Mouse (Mus musculus): ENCODE data around the gene Abtb1. TPM values are rescaled to one million over a fixed set of nuclear protein-coding genes. Genes with fewer than 3 reads are reported as not detected.

The Abtb1 gene
- polyA plus RNA-seq (2014; fragmentation: Nextera tagmentation; extraction: Ambion mirVana) = 31.4 and 35.7 TPM in 2 replicates

GRCm38 (mm10) chr6:88841781-88842689 is at the start of gene Abtb1:
Gene Abtb1 (minus strand): TSS chr6:88841984.
- ATAC-seq (peak; percentile 94), DNase-seq (ENCODE audit: low spot score) (peak; percentile 100)
- Histone ChIP-seq H3K4me3 (ENCODE audit: low read depth, low read length) (peak within 1 kb of the TSS; percentile 74), H3K27ac (ENCODE audit: low read depth, low read length) (peak within 1 kb of the TSS; percentile 85), H3K36me3 (ENCODE audit: control insufficient read depth, insufficient read depth, low read length) (peaks cover 53% of the 10 kb centered on the region), H3K27me3 (replicated peaks; ENCODE audit: control insufficient read depth, insufficient read depth, low read length) (no peaks in the 10 kb centered on the region), H3K9ac (ENCODE audit: low read length) (peak within 1 kb of the TSS; percentile 81), H3K4me1 (ENCODE audit: control insufficient read depth, insufficient read depth, low read length) (peaks cover 5% of the 10 kb centered on the region), H3K4me2 (ENCODE audit: low read length) (peak within 1 kb of the TSS; percentile 85), H3K9me3 (replicated peaks; ENCODE audit: control insufficient read depth, low read length) (no peaks in the 10 kb centered on the region)
- WGBS = 1% methylated on average over 61 of the region's 72 CpGs

- WGBS = 87% methylated on average over 7 of the region's 7 CpGs
- Histone ChIP-seq H3K36me3 (ENCODE audit: control insufficient read depth, insufficient read depth, low read length) (peaks cover 76% of the 10 kb centered on the region), H3K4me1 (ENCODE audit: control insufficient read depth, insufficient read depth, low read length) (no peaks in the 10 kb centered on the region), H3K4me3 (ENCODE audit: low read depth, low read length) (no peak overlapping the region), H3K4me2 (ENCODE audit: low read length) (no peak overlapping the region), H3K9me3 (replicated peaks; ENCODE audit: control insufficient read depth, low read length) (no peaks in the 10 kb centered on the region), H3K27me3 (replicated peaks; ENCODE audit: control insufficient read depth, insufficient read depth, low read length) (no peaks in the 10 kb centered on the region), H3K27ac (ENCODE audit: low read depth, low read length) (no peak overlapping the region), H3K9ac (ENCODE audit: low read length) (no peak overlapping the region)
- DNase-seq (ENCODE audit: low spot score) (no peak), ATAC-seq (no peak)
Measured at GRCm38 (mm10) chr6:88890832-88891231, 49.0 kb upstream of the Abtb1 start.

- DNase-seq (ENCODE audit: low spot score) (no peak), ATAC-seq (no peak)
- WGBS = 94% methylated on average over 13 of the region's 13 CpGs
- no peaks in the 10 kb centered on the region for H3K4me1 ChIP-seq (ENCODE audit: control insufficient read depth, insufficient read depth, low read length)
- H3K27me3 ChIP-seq (replicated peaks; ENCODE audit: control insufficient read depth, insufficient read depth, low read length) = no peaks in the 10 kb centered on the region
- no peaks in the 10 kb centered on the region for H3K9me3 ChIP-seq (replicated peaks; ENCODE audit: control insufficient read depth, low read length)
- no peak overlapping the region for H3K4me3 ChIP-seq (ENCODE audit: low read depth, low read length)
- H3K4me2 ChIP-seq (ENCODE audit: low read length) = no peak overlapping the region
- H3K27ac ChIP-seq (ENCODE audit: low read depth, low read length) = no peak overlapping the region
- peaks cover 80% of the 10 kb centered on the region for H3K36me3 ChIP-seq (ENCODE audit: control insufficient read depth, insufficient read depth, low read length)
- H3K9ac ChIP-seq (ENCODE audit: low read length) = no peak overlapping the region
Measured at GRCm38 (mm10) chr6:88889410-88890042, 47.7 kb upstream of the Abtb1 start.

- WGBS = 59% methylated on average over 2 of the region's 2 CpGs
- Histone ChIP-seq H3K9ac (ENCODE audit: low read length) (peak overlapping the region; percentile 8; the same call in 1 of the 2 replicates), H3K9me3 (replicated peaks; ENCODE audit: control insufficient read depth, low read length) (no peaks in the 10 kb centered on the region), H3K4me1 (ENCODE audit: control insufficient read depth, insufficient read depth, low read length) (0 out of 2 replicates have a peak, but pooled peaks cover 2% of the 10 kb centered on the region), H3K4me3 (ENCODE audit: low read depth, low read length) (no peak overlapping the region), H3K27ac (ENCODE audit: low read depth, low read length) (peak overlapping the region; percentile 5; the same call in 1 of the 2 replicates), H3K36me3 (ENCODE audit: control insufficient read depth, insufficient read depth, low read length) (peaks cover 78% of the 10 kb centered on the region), H3K27me3 (replicated peaks; ENCODE audit: control insufficient read depth, insufficient read depth, low read length) (no peaks in the 10 kb centered on the region), H3K4me2 (ENCODE audit: low read length) (no peak overlapping the region)
- ATAC-seq (peak; percentile 64), DNase-seq (ENCODE audit: low spot score) (no peak)
Measured at GRCm38 (mm10) chr6:88886417-88886967, 44.7 kb upstream of the Abtb1 start.

- WGBS = 91% methylated on average over 12 of the region's 12 CpGs
- H3K27ac ChIP-seq (ENCODE audit: low read depth, low read length) = 0 out of 2 replicates have a peak overlapping the region, but pooled peaks have one; percentile 5
Measured at GRCm38 (mm10) chr6:88885644-88886416, 44.0 kb upstream of the Abtb1 start.

GRCm38 (mm10) chr6:88884690-88885089 is 42.9 kb upstream of the Abtb1 start:
- no peaks in the 10 kb centered on the region for H3K27me3 ChIP-seq (replicated peaks; ENCODE audit: control insufficient read depth, insufficient read depth, low read length)
- DNase-seq (ENCODE audit: low spot score) (no peak), ATAC-seq (no peak)
- H3K4me1 ChIP-seq (ENCODE audit: control insufficient read depth, insufficient read depth, low read length) = 0 out of 2 replicates have a peak, but pooled peaks cover 2% of the 10 kb centered on the region
- H3K36me3 ChIP-seq (ENCODE audit: control insufficient read depth, insufficient read depth, low read length) = peaks cover 67% of the 10 kb centered on the region
- H3K4me3 ChIP-seq (ENCODE audit: low read depth, low read length) = no peak overlapping the region
- 98% methylated on average over 17 of the region's 17 CpGs for WGBS
- no peak overlapping the region for H3K9ac ChIP-seq (ENCODE audit: low read length)
- H3K27ac ChIP-seq (ENCODE audit: low read depth, low read length) = no peak overlapping the region
- no peak overlapping the region for H3K4me2 ChIP-seq (ENCODE audit: low read length)
- H3K9me3 ChIP-seq (replicated peaks; ENCODE audit: control insufficient read depth, low read length) = no peaks in the 10 kb centered on the region

More at GRCm38 (mm10) chr6:88885644-88886416, 44.0 kb upstream of the Abtb1 start:
- Histone ChIP-seq H3K4me3 (ENCODE audit: low read depth, low read length) (no peak overlapping the region), H3K9ac (ENCODE audit: low read length) (no peak overlapping the region), H3K36me3 (ENCODE audit: control insufficient read depth, insufficient read depth, low read length) (peaks cover 72% of the 10 kb centered on the region), H3K27me3 (replicated peaks; ENCODE audit: control insufficient read depth, insufficient read depth, low read length) (no peaks in the 10 kb centered on the region), H3K4me2 (ENCODE audit: low read length) (no peak overlapping the region), H3K9me3 (replicated peaks; ENCODE audit: control insufficient read depth, low read length) (no peaks in the 10 kb centered on the region), H3K4me1 (ENCODE audit: control insufficient read depth, insufficient read depth, low read length) (0 out of 2 replicates have a peak, but pooled peaks cover 2% of the 10 kb centered on the region)
- ATAC-seq (no peak), DNase-seq (ENCODE audit: low spot score) (no peak)

- Histone ChIP-seq H3K4me2 (ENCODE audit: low read length) (no peak overlapping the region), H3K4me1 (ENCODE audit: control insufficient read depth, insufficient read depth, low read length) (0 out of 2 replicates have a peak, but pooled peaks cover 2% of the 10 kb centered on the region), H3K9ac (ENCODE audit: low read length) (no peak overlapping the region), H3K36me3 (ENCODE audit: control insufficient read depth, insufficient read depth, low read length) (peaks cover 63% of the 10 kb centered on the region), H3K9me3 (replicated peaks; ENCODE audit: control insufficient read depth, low read length) (no peaks in the 10 kb centered on the region), H3K27ac (ENCODE audit: low read depth, low read length) (no peak overlapping the region), H3K4me3 (ENCODE audit: low read depth, low read length) (no peak overlapping the region), H3K27me3 (replicated peaks; ENCODE audit: control insufficient read depth, insufficient read depth, low read length) (no peaks in the 10 kb centered on the region)
- DNase-seq (ENCODE audit: low spot score) (no peak), ATAC-seq (no peak)
- WGBS = 98% methylated on average over 10 of the region's 10 CpGs
Measured at GRCm38 (mm10) chr6:88884195-88884594, 42.4 kb upstream of the Abtb1 start.

- Histone ChIP-seq H3K9me3 (replicated peaks; ENCODE audit: control insufficient read depth, low read length) (no peaks in the 10 kb centered on the region), H3K4me3 (ENCODE audit: low read depth, low read length) (no peak overlapping the region), H3K27me3 (replicated peaks; ENCODE audit: control insufficient read depth, insufficient read depth, low read length) (no peaks in the 10 kb centered on the region), H3K9ac (ENCODE audit: low read length) (no peak overlapping the region; the same call in 1 of the 2 replicates), H3K4me1 (ENCODE audit: control insufficient read depth, insufficient read depth, low read length) (0 out of 2 replicates have a peak, but pooled peaks cover 2% of the 10 kb centered on the region), H3K36me3 (ENCODE audit: control insufficient read depth, insufficient read depth, low read length) (peaks cover 36% of the 10 kb centered on the region), H3K4me2 (ENCODE audit: low read length) (no peak overlapping the region), H3K27ac (ENCODE audit: low read depth, low read length) (peak overlapping the region; percentile 53; the same call in 1 of the 2 replicates)
- 46% methylated on average over 7 of the region's 7 CpGs for WGBS
- ATAC-seq = peak; percentile 55; the same call in 1 of the 2 replicates
- DNase-seq (ENCODE audit: low spot score) = peak; percentile 67
Measured at GRCm38 (mm10) chr6:88881334-88881733, 39.5 kb upstream of the Abtb1 start.
